Mouse (Mus musculus) thymus, postnatal 36 days (tissue): ENCODE results near the gene Gprin2.

Experiments
- DNase-seq, 2 experiments: peaks; one replicate each; pipeline ENCODE4 v3.0.0; 2022; ENCODE audit warnings: mixed read lengths in 2 of 2

The Gprin2 gene

GRCm38 (mm10) chr14:34200738-34201230 is 669 bp downstream of the Gprin2 start:
- no peak for DNase-seq

GRCm38 (mm10) chr14:34196706-34197105 is 4.7 kb downstream of the Gprin2 start:
- DNase-seq = no peak

GRCm38 (mm10) chr14:34195466-34195865 is 6.0 kb downstream of the Gprin2 start:
- DNase-seq = no peak

- no peak for DNase-seq
These were observed 7.6 kb downstream of the Gprin2 start for GRCm38 (mm10) chr14:34193879-34194278.

- no peak for DNase-seq
These were observed 11.1 kb downstream of the Gprin2 start for GRCm38 (mm10) chr14:34190361-34190760.

GRCm38 (mm10) chr14:34188629-34189028 is 12.8 kb downstream of the Gprin2 start:
- DNase-seq = peak; percentile 22 to 35

GRCm38 (mm10) chr14:34183101-34183500 is 18.4 kb downstream of the Gprin2 start:
- no peak for DNase-seq

- DNase-seq = no peak
These were observed 22.1 kb downstream of the Gprin2 start for GRCm38 (mm10) chr14:34179351-34179750.

- DNase-seq = no peak
These were observed 30.3 kb downstream of the Gprin2 start for GRCm38 (mm10) chr14:34171107-34171506.

GRCm38 (mm10) chr14:34155752-34156151 is 45.7 kb downstream of the Gprin2 start:
- no peak for DNase-seq

- DNase-seq = peak in 1 of 2 experiments; percentile 4
These were observed 46.7 kb downstream of the Gprin2 start for GRCm38 (mm10) chr14:34154601-34155337.

- DNase-seq = peak; percentile 4 to 25
These were observed 49.1 kb downstream of the Gprin2 start, which contains the start of gene Npy4r for GRCm38 (mm10) chr14:34152342-34152741. Gene Npy4r (minus strand): TSS chr14:34152489.

- DNase-seq = no peak
These were observed 58.5 kb downstream of the Gprin2 start for GRCm38 (mm10) chr14:34142915-34143314.

- no peak for DNase-seq
These were observed 59.1 kb downstream of the Gprin2 start for GRCm38 (mm10) chr14:34142316-34142715.

GRCm38 (mm10) chr14:34139671-34140664 is 61.5 kb downstream of the Gprin2 start:
- DNase-seq = no peak
